Mouse (Mus musculus) liver, adult 2 months (tissue): Measurements from ENCODE around the gene Map3k5. TPM values are rescaled to one million over a fixed set of nuclear protein-coding genes. Genes with fewer than 3 reads are reported as not detected.

Experiments
- DNase-seq: peaks from one replicate; pipeline ENCODE4 v3.0.0-alpha.2; 2011; ENCODE audit warnings: low read depth, low spot score; ENCODE audit errors: extremely low read depth
- H3K27ac ChIP-seq: fragments of 200-500 bp; replicated peaks from 2 replicates; pipeline ENCODE4 v1.5.1; 2012; ENCODE audit warnings: low read depth, mild to moderate bottlenecking, control low read depth, inconsistent platforms, low read length; ENCODE audit not compliant: insufficient read depth
- H3K27me3 ChIP-seq: fragments of 200-500 bp; 2 replicates; pipeline ENCODE4 v1.6.1; 2012; ENCODE audit warnings: mild to moderate bottlenecking, moderate library complexity, low read length, inconsistent platforms; ENCODE audit not compliant: control insufficient read depth, insufficient read depth
- H3K36me3 ChIP-seq: fragments of 200-500 bp; 2 replicates; pipeline ENCODE4 v1.6.1; 2012; ENCODE audit warnings: low read length, inconsistent platforms; ENCODE audit not compliant: control insufficient read depth, insufficient read depth
- H3K4me1 ChIP-seq: fragments of 200-500 bp; 2 replicates; pipeline ENCODE4 v1.6.1; 2011; ENCODE audit warnings: low read length; ENCODE audit not compliant: control insufficient read depth, insufficient read depth
- H3K4me3 ChIP-seq: fragments of 200-500 bp; 2 replicates; pipeline ENCODE4 v1.5.1; 2011; ENCODE audit warnings: low read depth, mild to moderate bottlenecking, control low read depth, low read length, moderate library complexity; ENCODE audit not compliant: insufficient read depth
- H3K79me2 ChIP-seq: fragments of 200-500 bp; 2 replicates; pipeline ENCODE4 v1.6.1; 2012; ENCODE audit warnings: inconsistent platforms, mild to moderate bottlenecking, low read length, moderate library complexity; ENCODE audit not compliant: control insufficient read depth, insufficient read depth
- H3K9ac ChIP-seq: fragments of 200-500 bp; 2 replicates; pipeline ENCODE4 v1.6.1; 2012; ENCODE audit warnings: low read depth, mild to moderate bottlenecking, control low read depth, inconsistent platforms, low read length
- CTCF ChIP-seq: fragments of 200-500 bp; IDR thresholded peaks from 2 replicates; pipeline ENCODE4 v1.5.1; 2011; ENCODE audit warnings: low read depth, low read length, control low read depth
- POLR2A ChIP-seq: fragments of 200-500 bp; IDR thresholded peaks from 2 replicates; pipeline ENCODE4 v1.6.1; 2011; ENCODE audit warnings: low read length, control low read depth; ENCODE audit not compliant: insufficient read depth; ENCODE audit errors: extremely low read depth
- WGBS: fragments of 180-500 bp; shearing (Covaris S2); methylation state at CpG from one replicate; pipeline ENCODE4 v1.1.7; 2018; 5-methylcytosine and 5-hydroxymethylcytosine counted together
- polyA plus RNA-seq: library from polyadenylated mRNA; depleted of rRNA; stranded (reverse); fragments of >200 nt; gene quantifications from 2 replicates; pipeline ENCODE4 v1.2.3, GENCODE M21; 2012; rRNA removed
- total RNA-seq: library from RNA; depleted of rRNA; stranded (reverse); fragments of >200 nt; gene quantifications from 2 replicates; pipeline ENCODE4 v1.2.3, GENCODE M21; 2014; rRNA removed

Gene Map3k5
- 25.4 and 26.4 TPM in 2 replicates for total RNA-seq
- polyA plus RNA-seq: 2.8 and 2.9 TPM in 2 replicates

GRCm38 (mm10) chr10:19934384-19935294 lies at the start of gene Map3k5:
Gene Map3k5 (plus strand): TSS chr10:19934472.
- peak within 1 kb of the TSS; percentile 88 for H3K9ac ChIP-seq
- WGBS: under 1% methylated on average over 94 of the region's 95 CpGs
- H3K4me1 ChIP-seq: peaks cover 19% of the 10 kb centered on the region
- TF ChIP-seq CTCF (no peak), POLR2A (no peak)
- DNase-seq: no peak
- peak within 1 kb of the TSS; percentile 83 for H3K27ac ChIP-seq
- H3K36me3 ChIP-seq: no peaks in the 10 kb centered on the region
- H3K4me3 ChIP-seq: peak within 1 kb of the TSS; percentile 86
- peaks cover 18% of the 10 kb centered on the region; the same call in 1 of the 2 replicates for H3K79me2 ChIP-seq
- no peaks in the 10 kb centered on the region for H3K27me3 ChIP-seq

- WGBS: 82% methylated on average over 3 of the region's 3 CpGs
Observed at GRCm38 (mm10) chr10:19886249-19886648, 48.0 kb upstream of the Map3k5 start.

GRCm38 (mm10) chr10:19889908-19890307 lies 44.4 kb upstream of the Map3k5 start:
- 94% methylated on average over 3 of the region's 3 CpGs for WGBS
- no peaks in the 10 kb centered on the region for H3K4me1 ChIP-seq
- no peak overlapping the region for H3K4me3 ChIP-seq
- H3K79me2 ChIP-seq: no peaks in the 10 kb centered on the region; the same call in 1 of the 2 replicates
- no peaks in the 10 kb centered on the region for H3K27me3 ChIP-seq
- DNase-seq: no peak
- TF ChIP-seq CTCF (no peak), POLR2A (no peak)
- peaks cover 26% of the 10 kb centered on the region for H3K36me3 ChIP-seq
- H3K27ac ChIP-seq: no peak overlapping the region
- no peak overlapping the region for H3K9ac ChIP-seq

More at GRCm38 (mm10) chr10:19886249-19886648, 48.0 kb upstream of the Map3k5 start:
- DNase-seq: no peak
- Histone ChIP-seq H3K9ac (no peak overlapping the region), H3K27me3 (no peaks in the 10 kb centered on the region), H3K79me2 (no peaks in the 10 kb centered on the region), H3K36me3 (peaks cover 21% of the 10 kb centered on the region; the same call in 1 of the 2 replicates), H3K4me3 (no peak overlapping the region), H3K27ac (no peak overlapping the region), H3K4me1 (no peaks in the 10 kb centered on the region)
- no peak for TF ChIP-seq POLR2A
- TF ChIP-seq CTCF: no peak

- Histone ChIP-seq H3K27me3 (no peaks in the 10 kb centered on the region), H3K36me3 (peaks cover 23% of the 10 kb centered on the region), H3K27ac (no peak overlapping the region), H3K9ac (no peak overlapping the region), H3K4me1 (no peaks in the 10 kb centered on the region), H3K79me2 (no peaks in the 10 kb centered on the region; the same call in 1 of the 2 replicates), H3K4me3 (no peak overlapping the region)
- TF ChIP-seq CTCF (no peak), POLR2A (no peak)
- WGBS: 85% methylated on average over 3 of the region's 3 CpGs
- DNase-seq: no peak
Observed at GRCm38 (mm10) chr10:19891686-19892085, 42.6 kb upstream of the Map3k5 start.

- WGBS: 79% methylated on average over 6 of the region's 6 CpGs
- Histone ChIP-seq H3K4me3 (no peak overlapping the region), H3K4me1 (no peaks in the 10 kb centered on the region), H3K9ac (no peak overlapping the region), H3K36me3 (peaks cover 22% of the 10 kb centered on the region), H3K27ac (no peak overlapping the region), H3K79me2 (no peaks in the 10 kb centered on the region; the same call in 1 of the 2 replicates), H3K27me3 (no peaks in the 10 kb centered on the region)
- DNase-seq: no peak
- TF ChIP-seq POLR2A: no peak
- no peak for TF ChIP-seq CTCF
Observed at GRCm38 (mm10) chr10:19893146-19893545, 41.1 kb upstream of the Map3k5 start.

GRCm38 (mm10) chr10:19893976-19894375 lies 40.3 kb upstream of the Map3k5 start:
- TF ChIP-seq CTCF (0 out of 2 replicates have a peak, but pooled peaks have one; percentile 4), POLR2A (no peak)
- DNase-seq: peak; percentile 38
- no peaks in the 10 kb centered on the region for H3K4me1 ChIP-seq
- no peak overlapping the region for H3K27ac ChIP-seq
- H3K4me3 ChIP-seq: no peak overlapping the region
- peaks cover 22% of the 10 kb centered on the region for H3K36me3 ChIP-seq
- H3K79me2 ChIP-seq: no peaks in the 10 kb centered on the region; the same call in 1 of the 2 replicates
- H3K9ac ChIP-seq: no peak overlapping the region
- H3K27me3 ChIP-seq: no peaks in the 10 kb centered on the region
- WGBS: 18% methylated on average over 4 of the region's 4 CpGs
